Mouse (Mus musculus): ENCODE measurements at regions not wholly inside any gene's neighbourhood (a gene's known extent, or its start where the extent isn't known, plus 50 kb on each side); places are given as distances from the start of the nearest gene placed in this dataset.

DNA sequence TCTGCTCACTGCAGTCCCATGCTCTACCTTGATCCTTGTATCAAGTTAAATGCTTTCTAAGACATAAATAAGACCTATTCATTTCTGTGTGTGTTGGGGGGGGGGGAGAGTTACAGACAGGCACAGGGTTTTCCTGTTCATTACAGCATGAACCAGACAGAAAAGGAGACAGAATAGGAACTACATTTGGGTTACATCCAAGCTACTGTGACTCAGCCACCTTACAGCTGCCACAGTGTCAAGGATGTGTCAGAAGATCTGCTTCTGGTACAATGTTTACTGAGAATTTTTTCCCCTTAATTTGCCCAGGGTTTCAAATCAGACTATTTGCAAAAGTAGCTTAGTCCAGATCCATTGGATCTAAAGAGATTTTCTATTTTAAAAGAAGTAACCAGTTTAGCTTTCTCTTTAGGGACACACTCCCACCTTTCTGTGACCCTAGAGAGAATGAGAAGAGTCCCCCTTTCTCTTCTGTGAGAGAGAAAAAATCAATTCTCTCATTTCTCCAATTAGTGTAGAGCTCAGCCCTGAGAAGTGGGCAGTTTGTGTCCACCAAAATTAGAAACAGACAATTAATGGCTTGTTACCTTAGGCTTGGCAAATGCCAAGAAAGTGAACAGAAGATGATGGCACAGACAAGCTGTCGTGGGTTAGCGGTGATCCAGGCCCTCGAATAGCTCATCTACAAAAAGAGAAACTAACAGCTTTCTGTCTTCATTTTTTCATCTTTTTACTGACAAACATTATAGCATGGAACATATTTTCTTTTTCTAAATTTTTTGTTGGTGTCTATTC, 55.8 kb upstream of the E2f3 start:
- H3K9me3 ChIP-seq (replicated peaks): no peaks in the 10 kb centered on the region
- WGBS: 77% methylated on average over 3 of the region's 3 CpGs
- no peak overlapping the region for H3K4me2 ChIP-seq (replicated peaks)
- no peaks in the 10 kb centered on the region for H3K4me1 ChIP-seq
- no peak overlapping the region for H3K27ac ChIP-seq (replicated peaks)
- no peak overlapping the region for H3K9ac ChIP-seq
- H3K4me3 ChIP-seq (replicated peaks): no peak overlapping the region
- H3K27me3 ChIP-seq: no peaks in the 10 kb centered on the region
- no peak for ATAC-seq (ENCODE audit: insufficient number of reproducible peaks, low FRiP score, low TSS enrichment, low read depth)
- H3K36me3 ChIP-seq: no peaks in the 10 kb centered on the region

DNA sequence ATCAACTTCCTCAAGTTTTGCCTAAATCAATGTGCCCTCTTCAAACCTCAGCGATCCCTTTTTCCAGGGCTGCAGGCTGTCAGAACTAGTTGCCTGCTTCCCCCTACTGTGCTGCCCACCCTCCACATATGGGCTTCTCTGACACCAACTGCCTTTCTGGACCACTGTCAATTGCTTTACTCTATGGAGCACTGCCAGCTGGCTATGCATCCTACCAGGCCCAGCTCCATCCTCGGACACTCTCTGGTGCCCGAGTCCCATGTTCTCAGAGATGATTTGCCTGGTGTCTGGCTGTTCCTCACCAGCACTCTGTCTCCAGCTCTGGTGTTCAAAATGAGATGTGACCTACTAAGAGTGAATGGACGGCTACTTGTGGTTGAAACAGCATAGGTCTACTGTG, 54.4 kb upstream of the E2f3 start:
- H3K9me3 ChIP-seq (replicated peaks): no peaks in the 10 kb centered on the region
- no peaks in the 10 kb centered on the region for H3K4me1 ChIP-seq
- no peak overlapping the region for H3K4me2 ChIP-seq (replicated peaks)
- H3K9ac ChIP-seq: no peak overlapping the region
- 87% methylated on average over 4 of the region's 4 CpGs for WGBS
- H3K4me3 ChIP-seq (replicated peaks): no peak overlapping the region
- no peaks in the 10 kb centered on the region for H3K36me3 ChIP-seq
- no peaks in the 10 kb centered on the region for H3K27me3 ChIP-seq
- no peak for ATAC-seq (ENCODE audit: insufficient number of reproducible peaks, low FRiP score, low TSS enrichment, low read depth)
- no peak overlapping the region for H3K27ac ChIP-seq (replicated peaks)

DNA sequence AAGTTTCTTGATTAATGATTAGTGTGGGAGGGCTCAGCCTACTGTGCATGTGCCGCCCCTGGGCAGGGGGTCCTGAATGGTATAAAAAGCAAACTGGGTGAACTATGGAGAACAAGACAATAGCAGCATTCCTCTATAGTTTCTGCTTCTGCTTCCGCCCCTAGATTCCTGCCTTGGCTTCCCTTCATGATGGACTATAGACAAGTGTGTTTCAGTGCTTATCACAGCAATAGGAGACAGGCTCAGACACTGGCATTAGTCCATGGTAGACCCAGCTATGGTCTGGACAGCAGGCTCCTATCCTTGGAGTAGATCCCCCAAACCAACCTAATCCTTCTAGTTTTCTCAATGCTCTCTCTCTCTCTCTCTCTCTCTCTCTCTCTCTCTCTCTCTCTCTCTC, 53.9 kb upstream of the E2f3 start:
- Histone ChIP-seq H3K4me3 (replicated peaks) (no peak overlapping the region), H3K4me1 (no peaks in the 10 kb centered on the region), H3K4me2 (replicated peaks) (no peak overlapping the region), H3K9me3 (replicated peaks) (no peaks in the 10 kb centered on the region), H3K9ac (no peak overlapping the region), H3K27ac (replicated peaks) (no peak overlapping the region), H3K27me3 (no peaks in the 10 kb centered on the region), H3K36me3 (no peaks in the 10 kb centered on the region)
- WGBS: 81% methylated on average over 2 of the region's 2 CpGs
- ATAC-seq (ENCODE audit: insufficient number of reproducible peaks, low FRiP score, low TSS enrichment, low read depth): no peak

DNA sequence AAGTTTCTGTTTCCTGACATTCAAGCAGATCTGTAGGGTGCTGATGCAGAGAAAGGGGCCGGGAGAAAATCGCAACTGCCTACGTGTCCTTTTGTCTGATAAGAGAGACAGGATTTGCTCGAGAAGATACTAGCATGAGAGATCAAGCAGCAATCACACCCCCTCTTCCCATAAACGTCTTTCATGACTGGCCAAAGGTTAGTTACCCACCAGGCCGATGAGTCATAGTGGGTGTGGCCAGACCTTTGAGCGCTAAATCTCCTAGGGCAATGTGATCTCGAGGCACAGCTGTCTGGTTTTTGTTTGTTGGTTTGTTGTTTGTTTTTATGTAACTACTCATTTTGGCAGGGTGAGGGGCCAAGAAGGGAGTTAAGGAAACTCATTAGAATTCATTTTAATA, 50.7 kb upstream of the E2f3 start:
- Histone ChIP-seq H3K36me3 (no peaks in the 10 kb centered on the region), H3K4me3 (replicated peaks) (no peak overlapping the region), H3K4me1 (no peaks in the 10 kb centered on the region), H3K9ac (no peak overlapping the region), H3K4me2 (replicated peaks) (no peak overlapping the region), H3K9me3 (replicated peaks) (no peaks in the 10 kb centered on the region), H3K27ac (replicated peaks) (no peak overlapping the region), H3K27me3 (no peaks in the 10 kb centered on the region)
- WGBS: 65% methylated on average over 8 of the region's 8 CpGs
- no peak for ATAC-seq (ENCODE audit: insufficient number of reproducible peaks, low FRiP score, low TSS enrichment, low read depth)

DNA sequence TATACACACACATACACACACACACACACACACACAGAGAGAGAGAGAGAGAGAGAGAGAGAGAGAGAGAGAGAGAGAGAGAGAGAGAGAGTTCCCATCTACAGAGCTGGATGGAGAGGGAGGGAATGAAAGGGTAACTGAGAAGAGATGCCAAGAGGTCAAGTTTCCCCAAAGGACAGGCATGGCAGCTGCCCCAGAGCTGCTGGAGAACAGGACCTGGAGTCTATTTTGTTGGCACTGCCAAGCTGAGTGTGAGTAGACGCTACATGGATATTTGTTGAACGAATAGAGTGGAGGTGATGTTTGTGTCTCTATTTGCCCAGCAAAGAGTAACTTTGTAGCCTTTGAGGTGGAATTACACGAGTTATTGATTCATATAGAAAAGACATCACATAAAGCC, 50.2 kb upstream of the E2f3 start:
- no peak overlapping the region for H3K9ac ChIP-seq
- no peaks in the 10 kb centered on the region for H3K27me3 ChIP-seq
- 82% methylated on average over 3 of the region's 3 CpGs for WGBS
- H3K4me2 ChIP-seq (replicated peaks): no peak overlapping the region
- H3K27ac ChIP-seq (replicated peaks): no peak overlapping the region
- ATAC-seq (ENCODE audit: insufficient number of reproducible peaks, low FRiP score, low TSS enrichment, low read depth): no peak
- H3K4me3 ChIP-seq (replicated peaks): no peak overlapping the region
- H3K4me1 ChIP-seq: no peaks in the 10 kb centered on the region
- no peaks in the 10 kb centered on the region for H3K9me3 ChIP-seq (replicated peaks)
- H3K36me3 ChIP-seq: no peaks in the 10 kb centered on the region

Measured in embryonic facial prominence, embryonic 15.5 days (tissue).